Mouse (Mus musculus) left cerebral cortex, adult 11 months (tissue): ENCODE measurements around the gene Efnb2.
A peak's percentile ranks its signal among the peaks of the same experiment; 100 is the strongest.

Source experiments
- DNase-seq: peaks from one replicate; pipeline ENCODE4 v3.0.0; 2022; ENCODE audit warnings: low spot score

Gene Efnb2

GRCm38 (mm10) chr8:8661103-8661758 lies at the start of gene Efnb2:
TSS of gene Efnb2 (minus strand) at chr8:8661242.
- DNase-seq = peak; percentile 96

GRCm38 (mm10) chr8:8704813-8705212 lies 43.8 kb upstream of the Efnb2 start:
- DNase-seq = no peak

GRCm38 (mm10) chr8:8703668-8704067 lies 42.6 kb upstream of the Efnb2 start:
- no peak for DNase-seq

GRCm38 (mm10) chr8:8700821-8701220 lies 39.8 kb upstream of the Efnb2 start:
- DNase-seq = no peak

- no peak for DNase-seq
Measured at GRCm38 (mm10) chr8:8700229-8700628, 39.2 kb upstream of the Efnb2 start.

- DNase-seq = peak; percentile 91
Measured at GRCm38 (mm10) chr8:8690146-8691092, 29.4 kb upstream of the Efnb2 start, which contains the start of gene Arglu1. TSS of gene Arglu1 (minus strand) at chr8:8690521.

- DNase-seq = peak; percentile 35
Measured at GRCm38 (mm10) chr8:8689454-8690145, 28.6 kb upstream of the Efnb2 start.

GRCm38 (mm10) chr8:8688823-8689453 lies 27.9 kb upstream of the Efnb2 start:
- DNase-seq = no peak

GRCm38 (mm10) chr8:8685517-8685916 lies 24.5 kb upstream of the Efnb2 start:
- DNase-seq = no peak

- no peak for DNase-seq
Measured at GRCm38 (mm10) chr8:8682697-8683096, 21.7 kb upstream of the Efnb2 start.

GRCm38 (mm10) chr8:8678236-8678635 lies 17.2 kb upstream of the Efnb2 start:
- DNase-seq = no peak

GRCm38 (mm10) chr8:8674864-8675263 lies 13.8 kb upstream of the Efnb2 start:
- no peak for DNase-seq

GRCm38 (mm10) chr8:8661759-8662138 lies 707 bp upstream of the Efnb2 start:
- peak; percentile 83 for DNase-seq

- DNase-seq = no peak
Measured at GRCm38 (mm10) chr8:8660307-8661098, 539 bp downstream of the Efnb2 start.

GRCm38 (mm10) chr8:8659503-8660306 lies 1.3 kb downstream of the Efnb2 start:
- DNase-seq = no peak

- peak; percentile 77 for DNase-seq
Measured at GRCm38 (mm10) chr8:8658426-8659224, 2.4 kb downstream of the Efnb2 start.

GRCm38 (mm10) chr8:8657692-8658355 lies 3.2 kb downstream of the Efnb2 start:
- DNase-seq = no peak

- no peak for DNase-seq
Measured at GRCm38 (mm10) chr8:8656578-8657441, 4.2 kb downstream of the Efnb2 start.
